Mouse (Mus musculus) hindbrain, postnatal 0 days (tissue): Measurements from ENCODE around the gene Gm5460. TPM values are rescaled to one million over a fixed set of nuclear protein-coding genes. Genes with fewer than 3 reads are reported as not detected.

Source experiments
- ATAC-seq: fragments of 200-750 bp; cut with Nextera tagmentation; 2 replicates; pipeline ENCODE4 v1.8.0; 2017; ENCODE audit warnings: mild to moderate bottlenecking, moderate TSS enrichment, moderate library complexity
- DNase-seq: peaks from one replicate; pipeline ENCODE4 v3.0.0-alpha.2; 2015; ENCODE audit warnings: low spot score
- H3K27ac ChIP-seq: fragments of 300-500 bp; sonication (generic); 2 replicates; pipeline ENCODE4 v1.5.1; 2014; ENCODE audit warnings: mild to moderate bottlenecking
- H3K27me3 ChIP-seq: fragments of 300-500 bp; sonication (generic); 2 replicates; pipeline ENCODE4 v1.6.1; 2014; ENCODE audit warnings: low read length, mixed read lengths; ENCODE audit not compliant: insufficient read depth
- H3K36me3 ChIP-seq: fragments of 300-500 bp; sonication (generic); 2 replicates; pipeline ENCODE4 v1.6.1; 2014; ENCODE audit warnings: low read length, mixed read lengths; ENCODE audit not compliant: insufficient read depth
- H3K4me1 ChIP-seq: fragments of 300-500 bp; sonication (generic); 2 replicates; pipeline ENCODE4 v1.6.1; 2014; ENCODE audit warnings: antibody characterized with exemption, low read length, mixed read lengths; ENCODE audit not compliant: insufficient read depth
- H3K4me2 ChIP-seq: fragments of 300-500 bp; sonication (generic); 2 replicates; pipeline ENCODE4 v1.6.1; 2014; ENCODE audit warnings: low read depth, mild to moderate bottlenecking, low read length, moderate library complexity, mixed read lengths
- H3K4me3 ChIP-seq: fragments of 300-500 bp; sonication (generic); 2 replicates; pipeline ENCODE4 v1.5.1; 2014; ENCODE audit warnings: low read length
- H3K9ac ChIP-seq: fragments of 300-500 bp; sonication (generic); replicated peaks from 2 replicates; pipeline ENCODE4 v1.6.1; 2014; ENCODE audit warnings: mild to moderate bottlenecking, low read length, moderate library complexity, mixed read lengths
- H3K9me3 ChIP-seq: fragments of 300-500 bp; sonication (generic); 2 replicates; pipeline ENCODE4 v1.6.1; 2016; ENCODE audit warnings: low read length, mixed read lengths
- CTCF ChIP-seq: IDR thresholded peaks from 2 replicates; pipeline ENCODE4 v1.5.1; 2016; ENCODE audit warnings: antibody characterized with exemption, control low read depth, low read depth
- WGBS: fragments of 180-500 bp; shearing (Covaris S2); extraction: QIAGEN DNeasy Blood & Tissue Kit; methylation state at CpG from one replicate; pipeline ENCODE4 v1.1.7; 2014; 5-methylcytosine and 5-hydroxymethylcytosine counted together
- polyA plus RNA-seq: library from polyadenylated mRNA; unstranded; fragments of >200 nt; fragmentation: Nextera tagmentation; extraction: Ambion mirVana; gene quantifications from 2 replicates; pipeline ENCODE4 v1.2.1, GENCODE M21; 2015
- total RNA-seq: library from RNA; depleted of rRNA; stranded (reverse); fragments of >200 nt; gene quantifications from 2 replicates; pipeline ENCODE4 v1.2.3, GENCODE M21; 2014; rRNA removed

The Gm5460 gene
- total and polyA plus RNA-seq, 2 experiments from 2014 or later, result not detected

GRCm38 (mm10) chr14:34087856-34088398 lies 71.4 kb downstream of the Gm5460 start:
- H3K4me3 ChIP-seq, result no peak overlapping the region
- no peaks in the 10 kb centered on the region for H3K27me3 ChIP-seq
- no peak for DNase-seq
- 83% methylated on average over 2 of the region's 2 CpGs for WGBS
- no peaks in the 10 kb centered on the region for H3K9me3 ChIP-seq
- no peaks in the 10 kb centered on the region for H3K36me3 ChIP-seq
- no peak for ATAC-seq
- no peak for TF ChIP-seq CTCF
- H3K4me1 ChIP-seq, result no peaks in the 10 kb centered on the region
- no peak overlapping the region for H3K27ac ChIP-seq
- H3K9ac ChIP-seq, result no peak overlapping the region
- H3K4me2 ChIP-seq, result no peak overlapping the region

GRCm38 (mm10) chr14:34089796-34090195 lies 73.2 kb downstream of the Gm5460 start:
- no peak overlapping the region for H3K9ac ChIP-seq
- H3K9me3 ChIP-seq, result no peaks in the 10 kb centered on the region
- H3K4me3 ChIP-seq, result no peak overlapping the region
- DNase-seq (peak; percentile 23), ATAC-seq (no peak)
- TF ChIP-seq CTCF, result no peak
- WGBS, result 78% methylated on average over 8 of the region's 8 CpGs
- H3K27me3 ChIP-seq, result no peaks in the 10 kb centered on the region
- no peak overlapping the region for H3K27ac ChIP-seq
- no peak overlapping the region for H3K4me2 ChIP-seq
- H3K36me3 ChIP-seq, result no peaks in the 10 kb centered on the region
- no peaks in the 10 kb centered on the region for H3K4me1 ChIP-seq

- no peak for TF ChIP-seq CTCF
- no peak for DNase-seq
- no peak for ATAC-seq
- Histone ChIP-seq H3K27me3 (no peaks in the 10 kb centered on the region), H3K27ac (no peak overlapping the region), H3K36me3 (no peaks in the 10 kb centered on the region), H3K9me3 (no peaks in the 10 kb centered on the region), H3K4me2 (no peak overlapping the region), H3K4me3 (no peak overlapping the region), H3K4me1 (no peaks in the 10 kb centered on the region), H3K9ac (no peak overlapping the region)
- 84% methylated on average over 5 of the region's 5 CpGs for WGBS
Observed at GRCm38 (mm10) chr14:34091475-34091874, 74.9 kb downstream of the Gm5460 start.

GRCm38 (mm10) chr14:34092856-34093255 lies 76.3 kb downstream of the Gm5460 start:
- no peaks in the 10 kb centered on the region for H3K27me3 ChIP-seq
- no peak overlapping the region for H3K4me3 ChIP-seq
- 89% methylated on average over 1 of the region's 1 CpGs for WGBS
- no peak overlapping the region for H3K27ac ChIP-seq
- H3K4me2 ChIP-seq, result no peak overlapping the region
- no peaks in the 10 kb centered on the region for H3K9me3 ChIP-seq
- no peak overlapping the region for H3K9ac ChIP-seq
- no peaks in the 10 kb centered on the region for H3K4me1 ChIP-seq
- ATAC-seq, result no peak
- DNase-seq, result no peak
- TF ChIP-seq CTCF, result no peak
- no peaks in the 10 kb centered on the region for H3K36me3 ChIP-seq

- DNase-seq, result no peak
- Histone ChIP-seq H3K27me3 (no peaks in the 10 kb centered on the region), H3K4me2 (no peak overlapping the region), H3K9ac (no peak overlapping the region), H3K36me3 (no peaks in the 10 kb centered on the region), H3K4me1 (no peaks in the 10 kb centered on the region), H3K9me3 (no peaks in the 10 kb centered on the region), H3K4me3 (no peak overlapping the region), H3K27ac (no peak overlapping the region)
- no peak for TF ChIP-seq CTCF
- 64% methylated on average over 5 of the region's 5 CpGs for WGBS
- no peak for ATAC-seq
Observed at GRCm38 (mm10) chr14:34096161-34096560, 79.6 kb downstream of the Gm5460 start.

Other genes starting within 250 kb of the Gm5460 start
- gene Gdf10, start 93.2 kb upstream of the Gm5460 start, total RNA-seq, result 31.0 and 32.9 TPM in 2 replicates
- 27.3 and 30.3 TPM in 2 replicates for gene Gdf10, start 93.2 kb upstream of the Gm5460 start, polyA plus RNA-seq
- 0.37 and 0.40 TPM in 2 replicates for gene Gdf2, start 75.7 kb upstream of the Gm5460 start, total RNA-seq
- 0.06 TPM in 1 of 2 replicates, not detected in the other for gene Gdf2, start 75.7 kb upstream of the Gm5460 start, polyA plus RNA-seq
- gene Rbp3, start 62.8 kb upstream of the Gm5460 start, total RNA-seq, result 1.2 and 1.4 TPM in 2 replicates
- gene Rbp3, start 62.8 kb upstream of the Gm5460 start, polyA plus RNA-seq, result 0.58 and 0.71 TPM in 2 replicates
- gene Zfp488, start 38.0 kb upstream of the Gm5460 start, total RNA-seq, result 6.5 and 7.7 TPM in 2 replicates
- gene Zfp488, start 38.0 kb upstream of the Gm5460 start, polyA plus RNA-seq, result 1.9 TPM in 2 replicates
- not detected in 2 replicates for gene Gm30083, start 1.6 kb upstream of the Gm5460 start, total RNA-seq
- not detected in 2 replicates for gene Gm30083, start 1.6 kb upstream of the Gm5460 start, polyA plus RNA-seq
- gene Antxrl, start 35.9 kb downstream of the Gm5460 start, total RNA-seq, result not detected in 2 replicates
- gene Antxrl, start 35.9 kb downstream of the Gm5460 start, polyA plus RNA-seq, result not detected in 2 replicates
- gene Anxa8, start 69.2 kb downstream of the Gm5460 start, total RNA-seq, result 0.11 TPM in 1 of 2 replicates, not detected in the other
- gene Anxa8, start 69.2 kb downstream of the Gm5460 start, polyA plus RNA-seq, result 0.37 and 0.90 TPM in 2 replicates
- gene A630023A22Rik, start 86.0 kb downstream of the Gm5460 start, total RNA-seq, result 2.2 TPM in 1 of 2 replicates, not detected in the other
- gene A630023A22Rik, start 86.0 kb downstream of the Gm5460 start, polyA plus RNA-seq, result not detected in 2 replicates
- 0.21 and 0.25 TPM in 2 replicates for gene Npy4r, start 135.7 kb downstream of the Gm5460 start, total RNA-seq
- gene Npy4r, start 135.7 kb downstream of the Gm5460 start, polyA plus RNA-seq, result 0.11 and 0.24 TPM in 2 replicates
- gene Gprin2, start 184.9 kb downstream of the Gm5460 start, total RNA-seq, result 31.7 and 33.6 TPM in 2 replicates
- 4.3 and 8.1 TPM in 2 replicates for gene Gprin2, start 184.9 kb downstream of the Gm5460 start, polyA plus RNA-seq
- gene Syt15, start 202.8 kb downstream of the Gm5460 start, total RNA-seq, result 0.63 and 2.1 TPM in 2 replicates
- gene Syt15, start 202.8 kb downstream of the Gm5460 start, polyA plus RNA-seq, result 0.83 and 1.1 TPM in 2 replicates